Mouse (Mus musculus) stomach, postnatal 0 days (tissue): ENCODE measurements around the gene Maats1. TPM values are rescaled to one million over a fixed set of nuclear protein-coding genes. Genes with fewer than 3 reads are reported as not detected.

Experiments used
- ATAC-seq: fragments of 200-750 bp; cut with Nextera tagmentation; 2 replicates; pipeline ENCODE4 v1.8.0; 2017; ENCODE audit not compliant: low FRiP score, low TSS enrichment
- DNase-seq: peaks from one replicate; pipeline ENCODE4 v3.0.0-alpha.2; 2016; ENCODE audit warnings: low spot score
- H3K27ac ChIP-seq: fragments of 300-500 bp; sonication (generic); replicated peaks from 2 replicates; pipeline ENCODE4 v1.5.1; 2014; ENCODE audit warnings: mild to moderate bottlenecking, control low read depth
- H3K27me3 ChIP-seq: fragments of 300-500 bp; sonication (generic); 2 replicates; pipeline ENCODE4 v1.6.1; 2014; ENCODE audit warnings: low read length; ENCODE audit not compliant: control insufficient read depth, insufficient read depth
- H3K36me3 ChIP-seq: fragments of 300-500 bp; sonication (generic); 2 replicates; pipeline ENCODE4 v1.6.1; 2014; ENCODE audit warnings: low read length, mixed read lengths; ENCODE audit not compliant: control insufficient read depth, insufficient read depth
- H3K4me1 ChIP-seq: fragments of 300-500 bp; sonication (generic); replicated peaks from 2 replicates; pipeline ENCODE4 v1.6.1; 2014; ENCODE audit warnings: antibody characterized with exemption; ENCODE audit not compliant: control insufficient read depth, insufficient read depth
- H3K4me2 ChIP-seq: fragments of 300-500 bp; sonication (generic); replicated peaks from 2 replicates; pipeline ENCODE4 v1.6.1; 2014; ENCODE audit warnings: low read depth, mild to moderate bottlenecking, control low read depth, moderate library complexity
- H3K4me3 ChIP-seq: fragments of 300-500 bp; sonication (generic); 2 replicates; pipeline ENCODE4 v1.5.1; 2014; ENCODE audit warnings: low read depth, low read length, control low read depth
- H3K9ac ChIP-seq: fragments of 300-500 bp; sonication (generic); 2 replicates; pipeline ENCODE4 v1.6.1; 2014; ENCODE audit warnings: mild to moderate bottlenecking, low read length, control low read depth, mixed read lengths
- H3K9me3 ChIP-seq: fragments of 300-500 bp; sonication (generic); 2 replicates; pipeline ENCODE4 v1.6.1; 2016; ENCODE audit warnings: low read length; ENCODE audit not compliant: control insufficient read depth
- CTCF ChIP-seq: IDR thresholded peaks from 2 replicates; pipeline ENCODE4 v1.5.1; 2016; ENCODE audit warnings: antibody characterized with exemption, low read depth, mild to moderate bottlenecking, moderate library complexity
- EP300 ChIP-seq: optimal IDR thresholded peaks from 2 replicates; pipeline ENCODE3; 2016; ENCODE audit warnings: antibody characterized with exemption
- WGBS: fragments of 180-500 bp; shearing (Covaris S2); extraction: QIAGEN DNeasy Blood & Tissue Kit; methylation state at CpG from one replicate; pipeline ENCODE4 v1.1.7; 2014; 5-methylcytosine and 5-hydroxymethylcytosine counted together
- polyA plus RNA-seq: library from polyadenylated mRNA; unstranded; fragments of >200 nt; fragmentation: Nextera tagmentation; extraction: Ambion mirVana; gene quantifications from 2 replicates; pipeline ENCODE4 v1.2.1, GENCODE M21; 2015

The Maats1 gene
- polyA plus RNA-seq, 1 experiment from 2014 or later: 0.27 TPM

DNA sequence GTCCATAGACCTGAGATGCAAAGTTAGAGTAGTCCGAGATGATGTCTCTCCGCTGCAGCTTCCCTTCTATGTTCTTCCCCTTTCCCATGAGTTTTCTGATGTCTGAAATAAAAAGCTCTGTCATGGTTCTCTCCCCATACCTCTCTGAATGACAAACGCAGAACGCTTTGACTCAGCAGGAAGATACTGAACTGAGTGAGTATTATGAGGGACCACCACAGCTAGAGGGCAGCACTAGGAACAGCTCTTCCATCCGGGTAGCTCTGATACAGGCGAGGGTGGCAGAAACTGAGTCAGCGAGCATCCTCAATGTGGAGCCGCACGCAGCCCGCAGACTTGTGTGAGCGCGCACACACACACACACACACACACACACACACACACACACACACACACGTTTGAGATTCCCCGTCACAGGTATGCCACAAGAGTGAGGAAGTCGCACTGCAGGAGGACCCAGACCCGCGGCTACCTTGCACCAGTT lies 20.4 kb downstream of the Maats1 start:
- TF ChIP-seq EP300: no peak
- TF ChIP-seq CTCF: peak; percentile 79
- no peaks in the 10 kb centered on the region for H3K9me3 ChIP-seq
- no peaks in the 10 kb centered on the region for H3K27me3 ChIP-seq
- no peaks in the 10 kb centered on the region for H3K36me3 ChIP-seq
- no peaks in the 10 kb centered on the region for H3K4me1 ChIP-seq
- ATAC-seq: no peak
- no peak overlapping the region for H3K9ac ChIP-seq
- no peak overlapping the region for H3K4me2 ChIP-seq
- no peak overlapping the region for H3K4me3 ChIP-seq
- DNase-seq: peak; percentile 49
- no peak overlapping the region for H3K27ac ChIP-seq
- WGBS: 31% methylated on average over 17 of the region's 17 CpGs

GRCm38 (mm10) chr16:38319087-38319486 lies 22.9 kb downstream of the Maats1 start:
- 90% methylated on average over 4 of the region's 4 CpGs for WGBS
- no peak for DNase-seq
- Histone ChIP-seq H3K36me3 (no peaks in the 10 kb centered on the region), H3K27me3 (no peaks in the 10 kb centered on the region), H3K4me1 (no peaks in the 10 kb centered on the region), H3K4me2 (no peak overlapping the region), H3K9ac (no peak overlapping the region), H3K27ac (no peak overlapping the region), H3K9me3 (no peaks in the 10 kb centered on the region), H3K4me3 (no peak overlapping the region)
- 0 out of 2 replicates have a peak, but pooled peaks have one; percentile 15 for ATAC-seq
- TF ChIP-seq EP300 (no peak), CTCF (no peak)

DNA sequence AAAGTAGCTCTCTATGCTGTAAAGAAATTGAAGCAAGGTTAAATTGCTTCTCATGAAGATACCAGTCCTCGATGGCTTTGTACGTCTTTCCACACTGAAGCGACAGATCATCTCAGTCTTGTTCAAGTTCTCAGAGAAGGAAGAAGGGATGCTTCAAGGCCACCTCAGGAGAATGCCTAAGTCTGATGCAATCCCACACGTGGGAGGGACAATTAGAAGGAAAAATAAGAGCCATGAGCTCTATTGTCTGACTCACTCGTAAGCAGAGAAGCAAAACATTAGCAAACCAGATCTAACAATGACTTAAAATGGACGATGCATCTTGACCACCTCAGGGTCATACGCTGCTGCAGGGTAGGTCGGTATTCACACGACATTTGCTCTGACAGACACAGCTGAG lies 23.5 kb downstream of the Maats1 start:
- Histone ChIP-seq H3K9me3 (no peaks in the 10 kb centered on the region), H3K27me3 (no peaks in the 10 kb centered on the region), H3K4me3 (no peak overlapping the region), H3K4me2 (no peak overlapping the region), H3K9ac (no peak overlapping the region), H3K4me1 (no peaks in the 10 kb centered on the region), H3K27ac (no peak overlapping the region), H3K36me3 (no peaks in the 10 kb centered on the region)
- 0 out of 2 replicates have a peak, but pooled peaks have one; percentile 15 for ATAC-seq
- no peak for DNase-seq
- TF ChIP-seq CTCF (no peak), EP300 (no peak)
- 74% methylated on average over 9 of the region's 9 CpGs for WGBS

DNA sequence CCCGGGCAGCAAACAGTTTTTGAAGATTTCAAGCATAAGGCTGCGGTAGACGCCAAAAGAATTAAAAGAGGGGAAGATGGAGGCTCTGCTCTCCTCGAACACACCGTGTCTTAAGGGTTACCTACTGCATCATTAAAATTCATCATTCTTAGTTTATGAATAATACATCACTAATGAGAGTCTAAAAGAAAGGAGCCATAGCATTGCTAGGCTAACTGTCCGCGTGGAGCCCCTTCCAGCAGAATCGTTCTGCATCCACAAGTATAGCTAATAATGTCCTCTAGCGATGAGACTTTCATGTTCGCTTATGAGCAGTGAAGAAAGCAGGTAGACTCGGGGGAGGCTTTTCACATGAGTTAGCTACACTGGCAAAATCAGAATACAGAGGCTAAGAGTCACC lies 33.7 kb downstream of the Maats1 start:
- no peak for TF ChIP-seq CTCF
- TF ChIP-seq EP300: no peak
- DNase-seq: no peak
- Histone ChIP-seq H3K27me3 (no peaks in the 10 kb centered on the region), H3K27ac (no peak overlapping the region), H3K4me3 (no peak overlapping the region), H3K9ac (no peak overlapping the region), H3K36me3 (no peaks in the 10 kb centered on the region), H3K4me1 (no peaks in the 10 kb centered on the region), H3K4me2 (no peak overlapping the region), H3K9me3 (no peaks in the 10 kb centered on the region)
- 85% methylated on average over 11 of the region's 11 CpGs for WGBS
- no peak for ATAC-seq

DNA sequence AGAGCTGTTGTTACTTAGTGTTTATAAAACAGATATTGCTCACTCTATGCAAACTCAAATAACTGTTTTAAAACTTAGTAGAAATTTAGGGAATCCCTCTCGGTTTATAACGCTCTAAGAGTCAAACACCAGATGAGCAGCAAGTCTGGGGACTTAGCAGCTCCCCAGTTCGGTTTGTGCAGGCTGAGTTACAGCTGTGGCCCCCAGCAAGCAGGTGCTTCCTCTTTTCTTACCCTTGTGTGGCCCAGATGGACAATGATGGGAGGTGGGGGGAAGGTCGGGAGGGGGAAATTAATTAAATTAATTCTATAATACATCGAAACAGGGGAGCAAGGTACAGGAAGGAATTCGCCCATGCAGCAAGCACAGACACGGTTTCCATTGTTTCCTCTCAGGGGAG lies 34.3 kb downstream of the Maats1 start:
- H3K9ac ChIP-seq: no peak overlapping the region
- no peaks in the 10 kb centered on the region for H3K4me1 ChIP-seq
- no peak overlapping the region for H3K4me3 ChIP-seq
- ATAC-seq (no peak), DNase-seq (no peak)
- 47% methylated on average over 7 of the region's 7 CpGs for WGBS
- H3K4me2 ChIP-seq: no peak overlapping the region
- no peaks in the 10 kb centered on the region for H3K9me3 ChIP-seq
- H3K36me3 ChIP-seq: no peaks in the 10 kb centered on the region
- no peak for TF ChIP-seq CTCF
- no peak for TF ChIP-seq EP300
- no peaks in the 10 kb centered on the region for H3K27me3 ChIP-seq
- no peak overlapping the region for H3K27ac ChIP-seq

DNA sequence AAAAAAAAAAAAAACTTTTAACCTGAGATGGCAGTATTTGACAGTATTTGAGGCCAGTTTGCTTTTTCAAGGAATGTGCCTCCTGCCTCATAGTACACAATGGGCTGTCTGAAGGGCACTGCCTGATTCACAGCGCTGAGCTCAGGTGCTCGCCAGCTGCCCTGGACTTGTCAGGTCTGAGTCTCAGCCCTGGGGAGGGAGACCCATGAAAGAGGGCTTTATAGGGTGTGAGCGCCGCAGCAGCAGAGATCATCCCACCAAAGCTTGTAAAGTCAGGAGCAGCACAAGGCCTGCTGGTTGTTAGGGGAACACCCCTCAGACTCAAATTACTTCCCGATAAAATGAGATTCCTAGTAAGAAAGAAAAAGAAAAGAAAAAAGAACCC lies 34.7 kb downstream of the Maats1 start:
- H3K4me1 ChIP-seq: no peaks in the 10 kb centered on the region
- no peaks in the 10 kb centered on the region for H3K36me3 ChIP-seq
- ATAC-seq: no peak
- no peaks in the 10 kb centered on the region for H3K9me3 ChIP-seq
- no peak overlapping the region for H3K9ac ChIP-seq
- H3K4me2 ChIP-seq: no peak overlapping the region
- DNase-seq: no peak
- no peaks in the 10 kb centered on the region for H3K27me3 ChIP-seq
- WGBS: 47% methylated on average over 5 of the region's 5 CpGs
- no peak overlapping the region for H3K4me3 ChIP-seq
- no peak for TF ChIP-seq EP300
- TF ChIP-seq CTCF: no peak
- no peak overlapping the region for H3K27ac ChIP-seq
